ENCODE assay signal across 8 mouse cellular contexts in genomic region chr14:59441472-59441805, GRCm38 (mm10). TPM values are rescaled to one million over a fixed set of nuclear protein-coding genes. Genes with fewer than 3 reads are reported as not detected.
DNase-seq lines count a peak whose midpoint lies in the region; ATAC-seq and TF ChIP-seq lines count a peak whose summit lies in the region.

No protein-coding gene starts in this region.

- H3K9ac ChIP-seq in kidney, postnatal 0 days (ENCODE audit: low read depth, low read length) = peak overlapping the region; percentile 89
- H3K9ac ChIP-seq in intestine, postnatal 0 days (ENCODE audit: low read depth, low read length) = peak overlapping the region; percentile 82
- H3K9ac ChIP-seq in neural tube, embryonic 13.5 days = peak overlapping the region; percentile 85

- TF ChIP-seq CTCF in kidney, postnatal 0 days (IDR thresholded peaks at IDR 0.05; ENCODE audit: low read depth) = no peak
- no peak for TF ChIP-seq CTCF in intestine, postnatal 0 days (IDR thresholded peaks at IDR 0.05; ENCODE audit: low read depth)

- H3K4me1 ChIP-seq in kidney, postnatal 0 days (replicated peaks; ENCODE audit: insufficient read depth, low read length) = peaks cover 6% of the 10 kb centered on the region; the same call in 1 of the 2 replicates
- H3K4me1 ChIP-seq in intestine, postnatal 0 days (replicated peaks; ENCODE audit: control insufficient read depth, insufficient read depth, low read length) = no peaks in the 10 kb centered on the region
- H3K4me1 ChIP-seq in neural tube, embryonic 13.5 days (replicated peaks) = peaks cover 17% of the 10 kb centered on the region

- 10% methylated on average over 6 of the region's 6 CpGs for WGBS in kidney, postnatal 0 days
- 7% methylated on average over 6 of the region's 6 CpGs for WGBS in intestine, postnatal 0 days
- WGBS in neural tube, embryonic 13.5 days = 17% methylated on average over 6 of the region's 6 CpGs

- peak overlapping the region; percentile 85 for H3K4me2 ChIP-seq in kidney, postnatal 0 days (ENCODE audit: low read length)
- peak overlapping the region; percentile 91 for H3K4me2 ChIP-seq in intestine, postnatal 0 days (replicated peaks; ENCODE audit: low read depth)
- H3K4me2 ChIP-seq in neural tube, embryonic 13.5 days = peak overlapping the region; percentile 86

- H3K9me3 ChIP-seq in kidney, postnatal 0 days (replicated peaks; ENCODE audit: low read length) = no peaks in the 10 kb centered on the region
- no peaks in the 10 kb centered on the region for H3K9me3 ChIP-seq in intestine, postnatal 0 days (ENCODE audit: control insufficient read depth)
- H3K9me3 ChIP-seq in neural tube, embryonic 13.5 days = no peaks in the 10 kb centered on the region

- no peaks in the 10 kb centered on the region for H3K27me3 ChIP-seq in kidney, postnatal 0 days (ENCODE audit: insufficient read depth, low read length)
- H3K27me3 ChIP-seq in intestine, postnatal 0 days (replicated peaks; ENCODE audit: control insufficient read depth, insufficient read depth, low read length) = no peaks in the 10 kb centered on the region
- no peaks in the 10 kb centered on the region for H3K27me3 ChIP-seq in neural tube, embryonic 13.5 days

- ATAC-seq in kidney, postnatal 0 days (replicated peaks; ENCODE audit: low FRiP score, low read depth) = no peak
- ATAC-seq in intestine, postnatal 0 days = no peak
- ATAC-seq in neural tube, embryonic 13.5 days (ENCODE audit: low read depth) = no peak

- peak overlapping the region; percentile 86 for H3K4me3 ChIP-seq in kidney, postnatal 0 days (replicated peaks; ENCODE audit: low read depth, low read length)
- peak overlapping the region; percentile 76 for H3K4me3 ChIP-seq in intestine, postnatal 0 days (ENCODE audit: low read depth, low read length)
- peak overlapping the region; percentile 89 for H3K4me3 ChIP-seq in neural tube, embryonic 13.5 days

- no peaks in the 10 kb centered on the region for H3K36me3 ChIP-seq in kidney, postnatal 0 days (ENCODE audit: insufficient read depth, low read length)
- no peaks in the 10 kb centered on the region for H3K36me3 ChIP-seq in intestine, postnatal 0 days (ENCODE audit: control insufficient read depth, insufficient read depth)
- H3K36me3 ChIP-seq in neural tube, embryonic 13.5 days = no peaks in the 10 kb centered on the region

- peak overlapping the region; percentile 81 for H3K27ac ChIP-seq in kidney, postnatal 0 days
- H3K27ac ChIP-seq in intestine, postnatal 0 days (ENCODE audit: low read depth, low read length) = peak overlapping the region; percentile 90
- peak overlapping the region; percentile 84 for H3K27ac ChIP-seq in neural tube, embryonic 13.5 days (replicated peaks)

- peak; percentile 9 for DNase-seq in kidney, postnatal 0 days (ENCODE audit: low spot score)
- DNase-seq in kidney, adult 9 months = no peak
- peak; percentile 52 for DNase-seq in c-Kit-positive CD71-positive TER-119-positive erythroid progenitor cells, embryonic 14.5 days (ENCODE audit: low spot score)
- no peak for DNase-seq in cerebellum, adult 11 months
- DNase-seq in adrenal gland, adult 8-10 months = no peak
- DNase-seq in adipocyte (ENCODE audit: low spot score) = no peak

RNA-seq across cellular contexts. Expression of gene Cab39l, which starts 0.7 kb away (rescaled TPM):
- polyA plus RNA-seq in kidney, postnatal 0 days (2015; fragmentation: Nextera tagmentation; extraction: Ambion mirVana) = 57.2 and 60.7 TPM in 2 replicates
- polyA plus RNA-seq in intestine, postnatal 0 days (2015; fragmentation: Nextera tagmentation; extraction: Ambion mirVana) = 18.1 and 19.0 TPM in 2 replicates
- polyA plus RNA-seq in neural tube, embryonic 13.5 days (2015; fragmentation: Nextera tagmentation; extraction: Ambion mirVana) = 22.8 and 23.4 TPM in 2 replicates
- total RNA-seq in adrenal gland, adult 8-10 months (2022) = 10 to 100 TPM; 31.7 to 46.4 (median 42.3) TPM

RNA-seq across cellular contexts. Expression of gene Setdb2, which starts 0.8 kb away (rescaled TPM):
- polyA plus RNA-seq in kidney, postnatal 0 days (2015; fragmentation: Nextera tagmentation; extraction: Ambion mirVana) = 7.9 and 8.4 TPM in 2 replicates
- polyA plus RNA-seq in intestine, postnatal 0 days (2015; fragmentation: Nextera tagmentation; extraction: Ambion mirVana) = 5.3 and 6.9 TPM in 2 replicates
- 6.1 and 9.7 TPM in 2 replicates for polyA plus RNA-seq in neural tube, embryonic 13.5 days (2015; fragmentation: Nextera tagmentation; extraction: Ambion mirVana)
- total RNA-seq in adrenal gland, adult 8-10 months (2022) = 1 to 10 TPM; 5.6 to 9.9 (median 7.4) TPM

RNA-seq across cellular contexts. Expression of gene Phf11c, which starts 46.3 kb away (rescaled TPM):
- 0.33 and 0.41 TPM in 2 replicates for polyA plus RNA-seq in kidney, postnatal 0 days (2015; fragmentation: Nextera tagmentation; extraction: Ambion mirVana)
- 0.39 and 0.40 TPM in 2 replicates for polyA plus RNA-seq in intestine, postnatal 0 days (2015; fragmentation: Nextera tagmentation; extraction: Ambion mirVana)
- 0.38 and 0.40 TPM in 2 replicates for polyA plus RNA-seq in neural tube, embryonic 13.5 days (2015; fragmentation: Nextera tagmentation; extraction: Ambion mirVana)
- total RNA-seq in adrenal gland, adult 8-10 months (2022) = 1 to 10 TPM in 1 of 4 experiments, under 1 TPM in 3; 0.52 to 1.1 (median 0.80) TPM

Comparison
In these comparisons a context has a peak if more than half of its experiments do, and no peak if none do; other contexts are left out.
1. DNase-seq: peak in kidney, postnatal 0 days (single experiment) and c-Kit-positive CD71-positive TER-119-positive erythroid progenitor cells, embryonic 14.5 days (single experiment); none in kidney, adult 9 months (single experiment), cerebellum, adult 11 months (single experiment), adrenal gland, adult 8-10 months (single experiment) and adipocyte (single experiment).
2. Peak in every context shown above with its lines, with median percentiles within 50 percentile points of each other: H3K27ac ChIP-seq, H3K4me2 ChIP-seq, H3K4me3 ChIP-seq and H3K9ac ChIP-seq.